Mouse (Mus musculus) effector memory CD4-positive, alpha-beta T cell, adult 5 months (primary cell): ENCODE results near the gene Fcgr2b. TPM values are rescaled to one million over a fixed set of nuclear protein-coding genes. Genes with fewer than 3 reads are reported as not detected.

Experiments
- polyA plus RNA-seq: library from polyadenylated mRNA; unstranded; fragments of 100-300 nt; shearing (Covaris generic); gene quantifications from one replicate; pipeline ENCODE4 v1.2.1, GENCODE M21; 2017

Fcgr2b gene
- 17.0 TPM for polyA plus RNA-seq

GRCm38 (mm10) chr1:170976447-170976846 is at the start of gene Fcgr2b:
Gene Fcgr2b (minus strand): TSS chr1:170976547.

GRCm38 (mm10) chr1:171018737-171019136 is 42.4 kb upstream of the Fcgr2b start, which contains the start of gene Fcgr4:
Gene Fcgr4 (plus strand): TSS chr1:171018920.

DNA sequence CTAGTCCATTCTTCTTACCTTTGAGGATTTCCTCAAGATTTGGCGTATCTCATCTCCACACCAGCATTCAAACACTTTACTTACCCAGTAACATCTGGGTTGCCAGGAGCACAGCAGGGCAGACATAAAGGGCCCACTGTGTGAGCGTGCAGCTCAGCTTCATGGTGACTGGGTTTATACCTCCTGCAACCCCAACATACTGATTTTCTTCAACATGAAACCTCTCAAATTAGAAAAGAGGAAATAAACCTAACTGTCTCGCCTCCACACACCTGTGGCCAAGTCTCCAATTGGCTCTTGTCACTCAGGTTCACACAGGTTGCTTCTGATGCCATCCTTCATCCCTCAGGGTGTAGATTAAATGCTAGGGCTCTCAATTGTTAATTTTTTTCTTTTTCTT is 49.0 kb downstream of the Fcgr2b start, which contains the start of gene Fcrla:
Gene Fcrla (minus strand): TSS at position 206 of the 400 bp plus-strand sequence.

DNA sequence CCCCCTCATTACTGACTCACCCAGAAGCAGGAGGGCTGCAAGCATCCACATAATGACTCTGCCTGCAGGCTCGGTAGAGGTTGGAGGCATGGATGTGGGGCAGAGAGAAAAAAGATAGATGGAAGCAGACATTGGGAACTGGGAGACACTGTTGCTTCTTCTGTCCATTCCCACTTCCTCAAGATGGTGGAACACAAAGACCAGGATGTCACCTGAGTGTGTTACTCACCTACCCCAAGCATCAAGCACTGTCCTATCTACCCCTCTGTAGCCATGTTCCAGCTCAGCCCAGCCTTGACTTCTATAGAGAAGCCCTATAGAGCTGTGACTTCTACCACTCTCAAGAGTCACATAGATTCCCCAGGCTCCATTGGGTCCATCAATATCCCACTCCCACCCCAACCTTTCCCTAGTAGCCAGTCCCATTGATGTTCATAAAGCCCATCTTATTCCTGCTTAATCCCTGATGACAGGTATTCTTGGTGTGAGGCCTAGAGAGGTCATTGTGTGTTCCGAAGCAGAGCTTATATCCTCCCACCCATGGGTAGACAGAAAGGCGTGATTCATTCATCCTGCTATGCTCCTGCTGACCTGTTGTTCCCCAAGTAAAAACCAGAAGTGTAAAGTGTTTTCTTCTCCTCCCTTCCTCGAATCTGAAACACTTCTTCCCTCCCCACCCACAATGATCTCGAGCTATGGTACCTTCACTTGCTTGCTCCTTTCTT is 63.3 kb downstream of the Fcgr2b start, which contains the start of gene Fcrlb:
Gene Fcrlb (minus strand): TSS at position 51 of the 725 bp plus-strand sequence.

Other genes starting within 250 kb of the Fcgr2b start
- gene Atf6, start 108.8 kb downstream of the Fcgr2b start, polyA plus RNA-seq = 20.3 TPM
- not detected for gene Gm26620, start 91.5 kb downstream of the Fcgr2b start, polyA plus RNA-seq
- 32.9 TPM for gene Dusp12, start 91.0 kb downstream of the Fcgr2b start, polyA plus RNA-seq
- not detected for gene Fcrlb, start 63.6 kb downstream of the Fcgr2b start, polyA plus RNA-seq
- not detected for gene Fcrla, start 49.0 kb downstream of the Fcgr2b start, polyA plus RNA-seq
- gene Fcgr4, start 42.4 kb upstream of the Fcgr2b start, polyA plus RNA-seq = not detected
- 1.2 TPM for gene Fcgr3, start 88.4 kb upstream of the Fcgr2b start, polyA plus RNA-seq
- gene Cfap126, start 137.4 kb upstream of the Fcgr2b start, polyA plus RNA-seq = 1.4 TPM
- gene Sdhc, start 174.1 kb upstream of the Fcgr2b start, polyA plus RNA-seq = 124 TPM
- not detected for gene Mpz, start 174.2 kb upstream of the Fcgr2b start, polyA plus RNA-seq
- gene Pcp4l1, start 219.7 kb upstream of the Fcgr2b start, polyA plus RNA-seq = not detected
- gene Nr1i3, start 237.4 kb upstream of the Fcgr2b start, polyA plus RNA-seq = 0.24 TPM
- gene Tomm40l, start 246.0 kb upstream of the Fcgr2b start, polyA plus RNA-seq = 19.9 TPM
- not detected for gene Apoa2, start 248.5 kb upstream of the Fcgr2b start, polyA plus RNA-seq